Mouse (Mus musculus): ENCODE data around the gene Tom1.

The Tom1 gene

DNA sequence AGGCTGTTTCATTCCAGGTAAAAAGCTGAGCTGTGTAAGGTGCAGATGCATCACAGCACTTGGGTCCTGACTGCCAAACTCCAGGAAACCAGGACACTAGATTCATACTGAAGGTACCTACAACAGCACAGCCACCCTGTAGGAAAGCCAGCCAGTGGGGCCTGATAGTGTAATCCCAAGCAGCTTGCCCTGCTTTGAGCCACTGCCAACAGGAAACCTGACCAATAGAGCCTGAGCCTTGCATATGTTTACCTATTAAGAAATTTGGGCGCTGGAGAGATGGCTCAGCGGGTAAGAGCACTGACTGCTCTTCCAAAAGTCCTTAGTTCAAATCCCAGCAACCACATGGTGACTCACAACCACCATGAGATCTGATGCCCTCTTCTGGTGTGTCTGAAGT, 8.7 kb downstream of the Tom1 start:
- in situ Hi-C loops (cut with MboI, MseI), result no loop called here

GRCm38 (mm10) chr8:75042974-75043373, 9.5 kb downstream of the Tom1 start:
- in situ Hi-C loops (cut with MboI, MseI), result no loop called here

- in situ Hi-C loops (cut with MboI, MseI), result no loop called here
These were observed 12.8 kb downstream of the Tom1 start for GRCm38 (mm10) chr8:75046303-75046702.

DNA sequence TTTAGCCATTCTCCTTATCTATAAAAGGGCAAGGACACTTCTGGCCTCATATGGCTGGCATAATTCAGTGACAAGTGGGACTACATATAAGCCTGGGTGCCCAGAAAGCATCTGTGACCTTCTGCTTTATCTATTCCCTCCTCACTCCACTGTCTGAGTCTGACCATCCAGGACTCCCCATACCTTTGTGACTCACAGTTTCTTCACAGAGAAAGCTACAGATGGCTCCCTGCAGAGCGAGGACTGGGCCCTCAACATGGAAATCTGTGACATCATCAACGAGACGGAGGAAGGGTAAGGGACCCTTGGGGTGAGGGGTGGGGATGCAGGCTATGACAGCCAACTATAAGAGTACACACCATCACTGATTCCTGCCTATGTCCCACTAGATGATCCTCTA, 14.3 kb downstream of the Tom1 start:
- in situ Hi-C loops (cut with MboI, MseI), result no loop called here

DNA sequence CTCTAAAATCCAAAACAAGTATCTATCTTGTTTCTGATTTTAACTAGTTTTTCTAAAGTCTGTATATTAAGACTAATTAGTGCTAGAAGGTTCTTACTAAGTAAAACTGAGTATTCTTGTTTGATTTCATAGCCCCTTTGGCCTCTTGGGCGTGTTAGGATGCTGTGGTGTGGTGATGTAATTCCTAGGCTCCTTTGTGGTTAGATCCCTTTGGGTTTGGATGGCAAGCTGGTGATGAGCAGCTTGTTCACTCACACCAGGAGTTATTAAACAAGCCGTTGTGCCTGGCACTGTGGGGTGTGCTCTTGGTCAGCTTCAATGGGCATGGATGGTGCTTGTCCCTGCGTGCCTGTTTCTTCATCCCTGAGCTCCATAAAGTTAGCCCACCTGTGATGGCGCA, 19.8 kb downstream of the Tom1 start:
- in situ Hi-C loops (cut with MboI, MseI), result no loop called here

GRCm38 (mm10) chr8:75055673-75056072, 22.2 kb downstream of the Tom1 start:
- in situ Hi-C loops (cut with MboI, MseI), result no loop called here

DNA sequence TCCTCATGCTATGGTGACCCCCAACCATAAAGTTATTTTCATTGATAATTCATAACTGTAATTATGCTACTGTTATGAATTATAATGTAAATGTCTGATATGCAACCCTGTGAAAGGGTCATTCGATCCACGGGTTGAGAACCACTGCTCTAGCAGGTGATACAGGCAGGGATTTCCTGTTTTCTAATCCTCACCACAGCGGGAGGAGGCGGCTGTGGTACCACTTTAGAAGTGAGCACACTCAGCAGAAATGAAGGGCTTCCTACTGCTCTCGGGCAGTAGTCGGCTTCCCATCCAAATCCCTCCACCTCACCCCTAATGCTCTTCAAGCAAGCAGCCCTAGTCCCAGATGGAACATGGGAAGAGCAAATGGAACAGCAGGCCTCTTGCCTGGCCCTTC, 26.5 kb downstream of the Tom1 start:
- in situ Hi-C loops (cut with MboI, MseI), result no loop called here

DNA sequence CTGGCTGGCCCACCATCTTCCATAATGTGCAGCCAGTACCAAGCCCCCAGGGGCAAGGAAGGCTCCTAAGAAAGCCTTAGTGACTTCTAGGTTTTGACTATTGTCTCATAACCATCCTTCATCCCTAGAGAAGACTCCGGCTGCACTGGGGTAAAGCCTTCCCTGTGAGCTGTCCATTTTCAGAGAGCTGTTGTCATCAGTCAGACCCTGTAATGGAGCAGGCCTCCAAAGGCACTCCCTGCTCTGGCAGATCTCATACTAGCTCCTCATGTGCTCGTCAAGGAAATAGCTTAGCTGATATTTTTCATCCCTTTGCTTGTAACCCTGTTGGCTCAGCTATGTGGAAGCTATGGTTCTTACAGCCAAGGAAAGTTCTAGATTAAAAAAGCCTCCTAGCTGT, 27.3 kb downstream of the Tom1 start:
- in situ Hi-C loops (cut with MboI, MseI), result no loop called here

DNA sequence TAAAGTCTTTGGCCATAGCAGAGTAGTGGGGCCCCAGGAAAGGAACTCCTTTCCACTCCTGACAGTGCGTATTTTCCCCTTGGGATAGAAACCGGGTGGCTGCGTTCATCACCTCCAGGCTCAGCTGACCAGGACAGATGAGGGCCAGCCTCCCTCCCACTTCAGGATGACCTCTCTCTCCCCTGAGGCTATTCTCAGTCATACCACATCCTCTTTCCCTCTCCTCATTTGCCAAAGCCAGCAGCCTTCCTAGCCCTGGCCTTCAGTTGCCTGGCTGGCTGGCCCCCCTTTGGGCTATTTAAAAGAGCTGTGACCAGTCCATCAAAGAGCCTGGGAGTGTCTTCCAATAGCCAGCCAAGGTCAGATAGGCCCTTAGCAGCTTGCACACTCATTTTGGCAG, 29.8 kb downstream of the Tom1 start:
- in situ Hi-C loops (cut with MboI, MseI), result no loop called here

GRCm38 (mm10) chr8:75064790-75065189, 31.3 kb downstream of the Tom1 start:
- in situ Hi-C loops (cut with MboI, MseI), result no loop called here

- in situ Hi-C loops (cut with MboI, MseI), result no loop called here
These were observed 33.8 kb downstream of the Tom1 start for GRCm38 (mm10) chr8:75067287-75067686.

- in situ Hi-C loops (cut with MboI, MseI), result loop anchor here (5.0 kb wide), 1 partner anchor 37 kb away; the partner anchor contains the start of gene Mcm5
These were observed 36.8 kb downstream of the Tom1 start for GRCm38 (mm10) chr8:75070297-75070696.

DNA sequence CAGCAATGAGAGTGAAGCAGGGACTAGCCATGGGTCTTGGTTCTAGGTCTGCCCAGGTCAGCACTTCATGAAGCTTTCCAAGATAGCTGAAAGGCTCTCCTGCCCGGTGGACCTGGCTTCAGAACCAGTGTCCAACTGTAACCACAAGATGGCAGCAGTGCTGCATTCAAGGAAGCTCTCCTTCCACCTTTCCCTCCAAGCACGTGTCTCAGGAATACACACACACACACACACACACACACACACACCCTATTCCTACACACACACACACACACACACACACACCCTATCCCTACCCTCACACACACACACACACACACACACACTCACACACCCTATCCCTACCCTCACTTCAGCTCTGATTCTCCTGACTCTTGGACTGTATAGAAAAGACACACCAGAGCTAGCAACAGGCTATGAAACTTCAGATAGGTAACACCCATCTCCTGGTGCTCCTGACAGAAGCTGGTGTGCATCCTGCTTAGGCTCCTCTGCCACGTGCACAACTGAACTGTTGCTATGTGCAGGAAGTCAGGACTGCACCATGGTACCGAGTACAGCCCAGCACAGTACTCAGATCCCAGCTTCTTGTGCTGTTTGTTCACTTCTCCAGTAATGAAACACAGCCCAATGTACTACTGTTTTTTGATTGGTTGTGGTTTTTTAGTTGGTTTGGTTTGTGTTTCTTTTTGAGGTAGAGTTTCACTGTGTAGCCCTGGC, 38.3 kb downstream of the Tom1 start:
- in situ Hi-C loops (cut with MboI, MseI), result loop anchor here (5.0 kb wide), 1 partner anchor 36 kb away; the partner anchor contains the start of gene Mcm5

DNA sequence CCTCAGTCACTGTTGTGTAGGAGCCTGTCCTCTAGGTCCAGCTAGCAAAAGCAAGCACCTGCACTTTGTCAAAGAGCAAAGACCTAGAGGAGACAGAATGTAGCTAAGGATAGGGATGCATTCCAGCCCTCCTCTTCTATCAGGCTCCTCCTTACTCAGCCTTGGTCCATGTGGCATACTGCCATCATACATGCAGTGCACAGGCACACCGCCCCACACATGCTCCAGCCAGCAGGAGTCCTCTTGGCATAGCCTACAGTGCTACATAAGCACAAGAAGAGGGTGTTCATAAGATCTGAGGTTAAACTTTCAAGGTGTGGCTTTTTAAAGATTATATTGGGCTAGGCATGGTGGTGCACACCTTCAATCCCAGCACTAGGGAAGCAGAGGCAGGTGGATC, 41.4 kb downstream of the Tom1 start:
- in situ Hi-C loops (cut with MboI, MseI), result loop anchor here (5.0 kb wide), 2 partner anchors 32 to 142 kb away; partner anchors contain the start of gene Mcm5

DNA sequence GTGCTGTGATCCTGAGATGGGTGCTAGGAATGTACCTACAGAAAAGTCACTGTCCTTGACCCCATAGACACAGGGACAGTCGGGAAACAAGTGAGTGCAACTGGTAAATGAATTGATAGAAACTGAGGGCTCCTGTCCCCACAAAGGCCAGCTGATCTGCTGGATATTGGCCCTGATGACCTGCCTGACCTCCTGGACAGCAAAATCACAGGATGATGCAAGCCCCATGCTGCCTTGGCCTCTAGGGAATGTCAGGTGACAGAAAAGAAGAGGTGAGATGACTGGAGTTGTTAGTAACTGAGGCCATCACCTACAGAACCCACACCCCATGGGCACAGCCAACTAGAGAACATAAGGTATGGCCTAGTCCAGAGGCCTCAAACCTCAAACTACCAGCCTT, 44.7 kb downstream of the Tom1 start:
- in situ Hi-C loops (cut with MboI, MseI), result loop anchor here (5.0 kb wide), 1 partner anchor 139 kb away; no protein-coding TSS in a partner anchor

- in situ Hi-C loops (cut with MboI, MseI), result loop anchor here (5.0 kb wide), 1 partner anchor 138 kb away; no protein-coding TSS in a partner anchor
These were observed 45.3 kb downstream of the Tom1 start for GRCm38 (mm10) chr8:75078851-75079250.

GRCm38 (mm10) chr8:75081364-75082040, 48.0 kb downstream of the Tom1 start:
- in situ Hi-C loops (cut with MboI, MseI), result no loop called here

GRCm38 (mm10) chr8:75082181-75082805, 48.8 kb downstream of the Tom1 start:
- in situ Hi-C loops (cut with MboI, MseI), result no loop called here

- in situ Hi-C loops (cut with MboI, MseI), result no loop called here
These were observed 50.3 kb downstream of the Tom1 start for GRCm38 (mm10) chr8:75083846-75084245.

GRCm38 (mm10) chr8:75084382-75085064, 51.0 kb downstream of the Tom1 start:
- in situ Hi-C loops (cut with MboI, MseI), result no loop called here

GRCm38 (mm10) chr8:75086002-75086401, 52.5 kb downstream of the Tom1 start:
- in situ Hi-C loops (cut with MboI, MseI), result no loop called here

- in situ Hi-C loops (cut with MboI, MseI), result no loop called here
These were observed 53.6 kb downstream of the Tom1 start for GRCm38 (mm10) chr8:75087127-75087526.
